Mouse (Mus musculus) naive thymus-derived CD4-positive, alpha-beta T cell, adult 2 months (primary cell): ENCODE data around the gene Relt.

ENCODE experiments used
- DNase-seq: peaks from one replicate; pipeline ENCODE4 v3.0.0-alpha.2; 2011; ENCODE audit warnings: low read depth

Relt gene

DNA sequence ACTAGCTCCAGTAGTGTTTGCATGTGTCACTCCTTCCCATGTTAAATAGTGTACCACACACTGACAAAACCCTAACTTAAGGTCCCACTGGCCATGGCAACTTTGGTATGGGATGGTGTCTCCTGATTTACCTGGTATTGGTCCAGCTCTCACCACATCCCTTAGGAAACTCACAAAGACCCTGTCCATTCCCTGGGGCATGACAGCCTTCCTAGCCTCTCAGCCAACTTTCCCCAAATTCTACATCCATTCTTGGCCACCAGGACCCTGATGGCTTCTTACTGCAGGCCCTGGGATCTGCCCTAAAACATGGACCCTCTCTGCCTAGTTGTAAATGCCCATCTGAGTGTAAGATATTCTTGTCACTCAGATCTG is 18.2 kb downstream of the Relt start:
- no peak for DNase-seq

DNA sequence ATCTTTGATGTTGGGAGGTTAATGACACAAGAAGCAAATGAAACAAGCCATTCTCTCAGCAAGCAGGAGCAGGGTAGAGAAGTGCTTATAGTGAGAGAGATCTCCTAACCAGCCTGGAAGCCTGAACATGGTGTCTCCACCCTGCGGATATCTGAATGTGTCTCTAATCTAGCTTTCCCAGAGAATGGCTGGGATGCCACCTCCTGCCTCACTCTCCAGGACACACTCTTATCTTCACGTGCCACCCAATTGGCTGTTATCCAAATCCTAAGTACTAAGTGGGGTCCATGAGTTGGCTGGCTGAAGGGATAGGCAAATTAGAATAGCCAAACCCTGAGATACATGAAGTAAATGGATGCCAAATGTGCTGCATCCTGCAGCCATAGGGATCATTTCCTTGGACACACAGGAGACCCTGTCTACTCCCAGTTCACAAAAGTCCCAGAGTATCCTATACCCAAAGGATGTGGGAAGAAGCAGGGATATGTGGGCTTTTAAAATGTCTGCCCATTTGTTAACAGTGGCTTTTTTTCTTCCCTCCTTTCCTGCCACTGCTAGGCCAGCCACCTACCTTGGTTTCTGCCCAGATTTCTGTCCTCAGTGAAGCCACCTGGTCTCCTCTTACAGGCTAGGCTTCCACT is 18.7 kb downstream of the Relt start:
- DNase-seq = no peak

DNA sequence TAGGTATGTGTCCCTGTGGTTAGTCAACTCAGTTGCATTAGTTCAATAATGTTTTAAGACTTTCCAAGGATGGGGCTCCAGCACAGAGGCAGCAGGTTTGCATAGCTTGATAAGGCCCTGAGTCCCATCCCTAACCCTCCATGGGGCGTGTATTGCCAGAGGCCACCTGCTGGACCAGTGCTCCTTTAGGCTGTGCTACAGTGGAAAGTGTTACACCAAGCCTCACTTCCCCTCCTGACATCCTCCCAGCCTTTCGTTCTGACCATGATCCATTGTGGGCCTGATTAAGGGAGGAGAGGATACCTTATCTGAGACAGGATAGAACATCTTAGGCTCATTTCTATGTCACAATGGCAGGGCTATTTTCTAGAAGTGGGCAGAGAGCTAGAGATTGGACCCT is 19.4 kb downstream of the Relt start:
- no peak for DNase-seq

DNA sequence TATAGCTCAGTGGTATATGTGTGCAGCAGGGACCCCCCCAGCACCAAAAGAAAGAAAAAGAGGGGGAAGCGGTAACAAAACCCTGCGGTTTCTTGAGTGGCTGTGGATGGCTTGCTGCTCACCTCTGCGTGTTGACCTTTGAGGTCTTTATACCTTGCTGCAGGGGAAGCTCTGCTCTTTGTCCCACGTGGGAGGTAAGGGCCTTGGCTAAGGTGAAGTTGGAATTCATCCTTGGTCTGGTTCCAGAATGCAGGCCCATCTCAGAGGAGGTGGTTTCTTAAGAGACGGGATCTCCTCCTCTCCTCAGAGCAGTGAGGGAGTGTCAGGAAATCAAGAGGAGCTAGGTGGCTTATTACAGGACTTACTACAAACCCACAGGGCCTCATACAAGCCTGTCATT is 21.1 kb downstream of the Relt start:
- DNase-seq = no peak

DNA sequence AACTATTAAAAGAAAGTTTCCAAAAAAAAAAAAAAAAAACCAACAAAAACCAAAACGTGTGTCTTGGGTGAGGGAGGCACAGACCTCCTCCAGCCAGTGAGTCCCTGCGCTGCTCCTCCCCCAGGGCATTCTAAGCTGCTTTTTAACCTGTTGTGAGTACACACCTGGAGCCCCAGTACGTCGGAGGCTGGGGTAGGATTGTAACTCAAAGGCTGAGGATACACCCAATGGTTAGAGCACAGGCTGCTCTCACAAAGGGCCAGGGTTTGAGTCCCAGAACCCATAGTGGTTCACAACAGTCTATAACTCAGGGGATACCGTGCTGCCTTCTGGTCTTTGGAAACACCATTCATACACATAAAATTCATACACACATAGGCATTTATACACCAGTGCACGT is 21.6 kb downstream of the Relt start:
- DNase-seq = no peak

DNA sequence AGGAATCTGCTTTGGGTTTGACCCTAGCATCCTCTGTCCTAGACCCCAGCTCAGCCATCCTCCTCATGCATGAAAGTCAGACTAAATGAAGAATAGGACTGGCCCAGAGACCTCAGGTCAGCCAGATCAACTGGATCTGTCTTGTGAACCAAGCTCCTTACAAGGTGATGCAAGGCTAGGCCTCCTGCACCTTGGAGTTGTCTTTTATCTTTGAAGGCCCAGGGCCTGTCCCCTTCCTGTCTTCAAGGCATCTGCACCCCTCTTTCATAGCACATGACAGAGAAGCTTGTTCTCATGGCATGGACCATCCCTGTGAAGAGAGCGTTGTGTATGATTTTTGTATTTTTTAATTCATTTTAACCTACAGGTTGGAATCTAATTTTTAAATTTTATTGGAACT is 22.3 kb downstream of the Relt start:
- no peak for DNase-seq

DNA sequence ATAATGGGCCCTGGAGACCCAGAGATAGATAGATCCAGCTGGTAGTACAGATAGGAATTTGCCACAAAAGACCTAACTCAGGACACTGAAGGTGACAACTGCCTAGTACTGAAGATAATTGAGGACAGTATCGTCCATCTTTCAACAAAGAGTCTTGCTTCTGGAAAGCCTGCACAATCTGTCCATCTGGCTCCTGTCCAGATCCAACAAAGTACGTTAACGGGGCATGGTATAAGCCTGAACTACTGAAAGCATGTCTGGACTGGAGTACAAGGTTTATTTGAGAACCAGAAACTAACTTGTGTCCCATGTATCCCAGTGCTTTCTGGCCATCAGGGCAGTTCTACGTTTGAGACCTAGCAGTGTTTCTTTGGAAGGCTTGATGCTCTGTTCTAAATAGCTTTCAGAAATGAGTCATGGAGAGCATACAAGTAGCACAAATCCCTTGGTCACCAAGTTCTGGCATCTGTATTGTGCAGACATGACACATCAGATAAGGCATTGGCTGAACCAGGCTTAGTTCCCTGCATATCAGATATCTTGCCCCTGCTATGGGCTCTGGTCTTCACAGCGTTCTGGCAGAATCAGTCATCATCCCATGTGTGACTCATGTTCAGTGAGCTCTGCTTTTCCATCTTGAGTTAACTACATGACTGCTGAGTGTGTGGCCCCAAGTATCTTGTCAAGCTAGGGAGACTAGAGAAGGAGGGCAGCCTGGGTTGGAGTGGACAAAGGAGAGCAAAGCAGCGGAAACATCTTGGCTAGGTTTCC is 23.4 kb downstream of the Relt start:
- DNase-seq = no peak

DNA sequence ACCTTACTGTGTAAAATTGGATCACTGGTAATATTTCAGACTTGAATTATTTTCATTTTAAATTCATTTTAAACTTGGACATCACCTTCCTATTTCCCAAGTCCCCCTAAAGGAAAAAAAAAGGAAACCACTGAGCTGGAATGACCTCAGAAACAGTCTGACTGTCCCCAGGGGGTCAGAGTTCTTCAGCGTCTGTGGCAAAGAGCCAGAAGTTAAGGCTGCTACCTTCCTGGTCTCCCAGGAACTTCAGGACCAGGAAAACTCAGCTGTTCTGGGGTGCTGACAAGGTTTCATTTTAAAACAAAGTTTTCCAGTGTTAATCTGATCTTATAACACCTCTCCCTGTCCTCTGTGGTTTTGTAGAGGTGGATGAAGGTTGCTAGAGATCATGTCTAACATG is 25.5 kb downstream of the Relt start:
- DNase-seq = no peak

DNA sequence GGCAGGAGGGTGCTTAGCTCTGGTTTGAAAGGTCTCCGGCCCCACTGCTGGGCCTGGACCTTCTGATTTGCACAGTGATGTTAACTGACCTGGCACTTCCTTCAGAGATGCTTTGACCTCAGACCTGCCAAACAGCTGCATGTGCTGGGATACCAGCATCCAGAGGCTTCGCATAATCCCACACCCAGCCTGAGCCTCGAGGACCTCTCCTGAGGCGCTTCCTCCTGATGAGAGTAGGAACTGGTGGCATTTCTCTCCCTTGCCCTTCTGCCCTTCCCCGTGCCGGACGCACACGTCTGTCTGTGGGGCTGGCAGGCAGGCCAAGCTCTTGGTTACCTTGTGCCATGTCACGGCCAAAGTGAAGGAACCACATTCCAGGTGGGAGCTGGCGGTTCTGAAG is 26.6 kb downstream of the Relt start:
- DNase-seq = no peak

DNA sequence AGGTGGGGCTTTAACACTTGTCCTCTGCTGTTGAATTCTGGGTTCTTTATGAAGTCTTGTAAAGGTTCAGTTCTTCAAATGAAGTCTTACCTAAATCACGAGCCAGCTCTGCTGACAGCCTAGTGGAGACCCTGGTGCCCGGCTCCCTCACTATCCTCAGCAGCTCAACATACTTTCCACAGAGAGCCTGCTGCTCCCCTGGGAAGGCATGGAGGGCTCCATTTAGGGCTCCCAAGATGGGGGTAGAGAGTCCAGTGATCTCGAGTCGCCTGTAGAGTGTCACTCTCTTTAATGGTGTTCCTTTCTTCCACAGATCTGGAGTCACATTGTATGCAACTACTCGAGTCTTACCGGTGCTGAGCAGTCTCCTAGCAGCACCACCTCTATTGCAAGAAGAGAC is 27.5 kb downstream of the Relt start:
- DNase-seq = no peak

DNA sequence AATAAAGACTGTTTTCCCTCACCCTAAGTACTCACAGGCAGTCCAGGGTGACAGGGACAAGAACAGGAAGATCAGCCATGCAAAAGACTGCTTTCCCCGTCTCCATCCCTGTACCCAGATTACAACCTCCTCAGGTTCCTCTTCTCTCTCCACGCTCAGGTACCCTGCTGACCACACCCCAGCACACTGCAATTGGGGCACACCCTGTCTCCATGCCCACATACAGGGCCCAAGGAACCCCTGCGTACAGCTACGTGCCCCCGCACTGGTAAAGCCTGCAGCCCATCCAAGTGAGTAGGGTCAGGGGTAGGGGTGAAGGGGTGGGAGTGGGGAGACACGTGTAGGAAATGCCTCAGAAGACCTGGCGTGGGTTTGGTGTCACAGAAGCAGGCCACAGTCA is 28.1 kb downstream of the Relt start:
- DNase-seq = no peak

DNA sequence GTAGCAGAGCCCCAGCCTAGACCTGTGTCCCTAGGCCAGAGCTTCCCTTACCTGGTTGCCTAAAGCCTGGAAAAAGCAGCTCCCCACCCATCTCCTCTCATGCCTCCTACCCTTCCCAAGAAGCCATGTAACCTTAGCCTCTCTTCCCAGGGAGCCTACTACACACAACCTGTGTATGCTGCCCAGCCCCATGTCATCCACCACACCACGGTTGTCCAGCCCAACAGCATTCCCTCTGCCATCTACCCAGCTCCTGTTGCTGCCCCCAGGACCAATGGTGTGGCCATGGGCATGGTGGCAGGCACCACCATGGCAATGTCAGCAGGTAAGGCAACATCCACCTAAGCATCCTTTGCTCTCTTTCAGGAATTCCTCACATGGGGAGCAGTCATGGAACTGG is 29.4 kb downstream of the Relt start:
- no peak for DNase-seq

DNA sequence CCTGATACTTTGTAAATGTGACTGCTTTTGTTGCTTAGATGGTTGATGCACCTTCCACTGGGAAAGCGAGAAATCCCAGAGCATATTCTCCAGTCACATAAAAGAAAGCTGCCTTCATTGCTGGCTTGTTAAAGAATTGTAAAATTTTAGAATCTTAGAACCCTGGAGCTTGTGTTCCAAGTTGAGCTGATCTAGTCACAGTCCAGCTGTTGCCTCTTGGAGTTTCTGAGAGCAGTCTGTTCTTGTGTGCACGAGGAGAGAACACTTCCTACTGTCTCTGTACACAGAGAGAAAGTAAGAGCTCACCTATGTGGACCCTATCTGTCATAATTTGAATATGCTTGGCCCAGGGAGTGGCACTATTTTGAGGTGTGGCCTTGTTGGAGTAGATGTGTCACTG is 34.7 kb downstream of the Relt start:
- DNase-seq = no peak

DNA sequence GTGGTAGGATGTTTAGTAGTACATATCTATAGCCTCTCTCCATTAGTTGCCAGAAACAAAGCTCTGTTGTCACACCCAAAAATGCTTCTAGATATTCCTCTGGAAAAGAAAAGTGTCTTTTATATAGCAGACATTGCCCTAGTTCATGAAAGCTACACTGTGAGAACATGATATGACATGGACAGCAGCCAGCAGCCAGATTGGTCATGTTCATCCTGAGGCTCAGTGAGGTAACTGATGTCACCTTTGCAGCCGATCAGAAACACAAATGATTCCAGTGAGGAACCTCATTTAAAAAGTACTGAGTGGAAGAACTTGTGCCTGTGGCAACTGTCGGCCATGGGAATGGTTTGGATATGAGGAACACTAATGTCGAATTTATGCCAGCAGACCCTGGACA is 38.6 kb downstream of the Relt start:
- no peak for DNase-seq

DNA sequence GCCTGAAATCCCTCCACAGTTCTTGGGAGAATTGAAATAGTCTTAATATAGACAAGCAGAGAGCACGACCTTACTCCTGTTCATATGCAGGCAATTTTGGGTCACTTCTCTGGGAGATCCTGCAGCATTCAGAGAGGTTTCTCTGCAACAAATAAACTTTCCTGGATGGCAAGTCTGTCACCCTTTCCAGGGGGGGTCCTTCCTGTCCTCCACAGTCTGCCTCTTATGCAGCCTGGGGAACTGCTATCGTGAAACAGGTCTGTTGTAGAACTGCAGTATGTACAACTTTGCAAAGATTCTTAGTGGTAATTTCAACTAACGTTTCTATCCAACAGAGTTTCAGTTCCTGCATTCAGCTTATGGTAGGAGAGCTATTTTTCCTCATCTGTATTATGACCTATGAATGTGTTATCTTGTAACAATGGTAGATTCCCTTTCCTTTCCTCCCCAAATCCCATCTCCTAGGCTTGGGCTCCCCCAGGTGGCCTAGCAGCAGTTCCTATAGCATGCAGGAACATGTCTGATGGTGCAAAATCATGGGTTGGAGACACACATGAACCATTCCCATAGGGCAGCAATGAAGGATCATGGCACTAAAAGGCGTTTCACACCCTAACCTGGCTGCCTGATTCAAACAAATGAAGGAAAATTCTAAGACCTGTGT is 44.7 kb downstream of the Relt start:
- peak; percentile 13 for DNase-seq

DNA sequence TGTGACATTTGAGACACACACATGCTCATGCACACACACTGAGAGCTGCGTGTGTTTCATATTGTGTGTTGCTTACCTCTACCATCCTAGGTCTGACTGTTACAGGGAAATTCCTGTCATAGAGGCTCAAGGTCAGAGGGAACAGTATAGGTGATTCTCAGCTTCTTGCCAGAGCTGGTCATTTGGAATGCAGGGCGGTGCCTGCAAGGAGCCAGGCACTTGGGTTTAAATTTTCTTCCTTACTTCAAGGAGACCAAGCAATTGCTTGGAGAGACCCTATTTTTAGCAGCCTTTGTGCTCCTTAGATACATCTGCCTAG is 45.8 kb downstream of the Relt start:
- DNase-seq = no peak

DNA sequence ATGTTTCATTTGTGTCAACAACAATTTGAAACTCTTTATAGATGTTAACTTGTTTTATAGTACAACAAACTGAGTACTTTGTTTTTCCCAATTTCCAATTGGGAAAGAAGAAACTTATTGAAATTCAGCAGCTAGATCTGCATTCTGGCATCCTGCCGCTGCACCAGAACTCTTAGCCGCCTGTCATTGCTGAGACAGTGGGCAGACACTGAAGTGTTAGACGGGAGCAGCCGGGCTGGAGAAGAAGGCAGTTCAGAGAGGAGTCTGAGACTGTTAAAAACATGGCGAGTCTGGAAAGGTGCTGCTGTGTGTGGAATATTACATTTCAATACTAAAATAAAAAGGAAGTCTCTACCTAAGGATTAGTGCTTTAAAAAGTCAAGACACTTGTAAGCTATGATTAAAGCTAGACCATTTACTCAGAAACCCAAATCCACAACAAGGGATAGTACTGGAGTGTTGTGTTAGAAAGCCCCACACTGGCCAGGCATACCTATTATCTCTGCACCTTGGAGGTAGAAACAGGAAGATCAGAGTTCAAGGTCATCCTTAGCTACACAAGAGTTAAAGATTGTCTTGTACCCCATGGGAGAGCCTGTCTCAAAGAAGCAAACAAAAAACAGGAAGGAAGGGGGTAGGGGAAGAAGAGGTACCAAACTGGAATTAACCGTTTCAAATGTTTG is 46.3 kb downstream of the Relt start:
- no peak for DNase-seq

DNA sequence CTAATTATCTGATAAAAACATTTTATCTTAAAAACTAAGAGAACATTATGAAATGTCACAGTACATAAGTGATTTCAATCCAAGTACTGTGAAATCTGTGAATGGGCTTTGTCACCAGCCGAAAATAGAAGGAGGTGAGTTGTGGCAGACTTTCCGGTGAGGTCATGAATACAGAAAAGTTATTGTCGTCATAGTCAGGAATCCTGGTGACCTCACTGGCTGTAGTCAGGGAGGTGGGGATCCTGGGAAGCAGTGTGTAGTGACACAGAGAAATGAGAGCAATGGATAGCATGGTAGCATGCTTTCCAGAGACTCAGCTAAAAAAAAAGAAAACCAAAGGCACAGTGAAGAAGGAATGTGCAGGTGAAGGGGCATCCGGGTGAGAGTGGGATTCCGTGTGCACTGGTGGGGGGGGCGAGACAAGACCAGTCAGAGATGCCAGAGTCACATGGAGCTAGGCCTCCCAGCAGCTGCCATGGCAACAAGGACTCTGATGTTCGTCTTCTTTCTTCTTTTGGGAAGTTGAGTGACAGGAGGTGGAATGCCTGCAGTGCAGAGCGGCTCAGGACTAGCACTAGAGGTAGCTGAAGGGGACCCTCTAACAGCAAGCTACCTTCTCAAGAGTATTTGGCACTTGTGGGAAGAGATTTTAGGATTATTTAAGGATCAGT is 47.2 kb downstream of the Relt start:
- no peak for DNase-seq

DNA sequence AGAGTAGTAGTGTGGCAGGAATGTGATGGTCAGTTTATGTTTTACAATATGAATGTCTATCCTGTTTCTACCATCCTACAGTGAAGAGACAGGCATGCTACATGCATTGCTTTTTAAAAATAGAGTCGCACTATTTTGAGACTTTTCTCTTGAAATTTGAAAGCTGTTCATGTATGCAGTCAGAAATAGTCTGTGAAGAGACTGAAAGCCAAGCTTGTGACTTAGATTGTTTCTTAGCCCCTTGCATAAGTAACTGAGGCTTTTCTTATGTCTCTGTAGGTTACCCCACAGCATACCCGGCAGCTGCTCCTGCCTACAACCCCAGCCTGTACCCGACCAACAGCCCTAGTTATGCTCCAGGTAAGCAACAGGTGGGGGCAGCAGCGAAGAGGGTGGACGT is 50.6 kb downstream of the Relt start:
- DNase-seq = no peak

DNA sequence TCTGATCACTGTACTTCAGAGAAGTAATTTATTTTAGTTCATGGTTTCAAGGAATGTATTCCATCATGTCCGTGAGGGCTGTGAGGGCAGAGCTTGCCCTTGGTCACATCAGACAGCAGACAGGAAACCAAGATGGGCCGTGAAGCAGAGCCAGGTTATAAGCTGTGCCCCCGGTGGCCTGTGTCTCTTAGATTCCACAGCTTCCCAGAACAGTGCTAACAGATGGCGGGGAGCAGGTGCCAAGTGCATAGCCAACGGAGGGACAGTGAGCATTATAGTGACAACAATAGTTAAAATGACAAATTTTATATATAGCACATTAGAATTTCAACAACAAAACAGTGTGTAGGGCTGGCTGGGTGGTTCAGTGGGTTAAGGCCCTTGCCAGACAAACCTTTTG is 51.3 kb downstream of the Relt start:
- no peak for DNase-seq

DNA sequence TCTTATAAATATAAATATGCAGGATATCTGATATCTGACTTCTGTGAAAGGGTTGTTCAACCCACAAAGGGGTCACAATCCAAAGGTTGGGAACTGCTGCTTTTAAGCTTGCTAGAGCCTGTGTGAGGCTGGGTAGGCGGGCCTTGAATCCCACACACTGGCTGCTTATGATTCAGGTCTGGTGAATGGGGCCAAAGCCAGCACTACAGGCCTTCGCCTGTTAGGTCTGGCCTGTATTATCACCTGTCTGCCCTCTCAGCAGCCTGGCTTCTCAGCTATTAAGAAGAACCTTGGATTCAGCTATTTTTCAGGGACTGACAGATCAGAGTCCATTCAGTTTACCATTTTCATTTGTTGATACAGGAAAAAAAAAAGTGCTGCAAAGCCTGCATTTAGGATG is 57.9 kb downstream of the Relt start:
- DNase-seq = no peak

DNA sequence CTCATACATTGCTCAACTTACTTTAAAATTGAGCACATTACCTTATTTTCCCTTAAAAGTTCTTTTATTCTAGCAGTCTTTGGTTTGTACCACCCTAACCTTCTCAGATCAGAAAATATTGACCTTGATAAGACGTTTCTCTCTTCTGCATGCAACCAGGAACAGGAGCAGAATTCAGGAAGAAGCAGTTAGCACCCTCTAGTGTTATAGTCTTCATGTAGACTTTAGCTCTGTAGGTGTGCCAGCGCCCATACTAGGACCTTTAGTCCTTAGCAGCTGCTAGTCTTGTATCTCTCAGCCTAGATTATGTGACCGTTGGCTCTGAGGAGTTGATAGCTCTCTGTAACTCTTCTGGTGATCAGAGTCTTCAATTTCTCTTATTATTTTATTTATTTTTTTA is 64.4 kb downstream of the Relt start:
- DNase-seq = peak; percentile 46
